Mouse (Mus musculus) kidney, postnatal 36 days (tissue): ENCODE measurements around the gene Pabpc1l.

Experiments
- DNase-seq, 2 experiments: peaks; one replicate each; pipeline ENCODE4 v3.0.0; 2021 to 2022; ENCODE audit warnings: mixed read lengths in 2 of 2

The Pabpc1l gene

GRCm38 (mm10) chr2:164025150-164025549, at the start of gene Pabpc1l:
TSS of gene Pabpc1l (plus strand) at chr2:164025450.
- no peak for DNase-seq

- DNase-seq, result no peak
These were observed 48.8 kb upstream of the Pabpc1l start for GRCm38 (mm10) chr2:163976448-163976847.

- no peak for DNase-seq
These were observed 38.0 kb upstream of the Pabpc1l start for GRCm38 (mm10) chr2:163987233-163987632.

GRCm38 (mm10) chr2:163992871-163993270, 32.4 kb upstream of the Pabpc1l start:
- DNase-seq, result no peak

GRCm38 (mm10) chr2:163994654-163994976, 30.6 kb upstream of the Pabpc1l start, which contains the start of gene Ywhab:
TSS of gene Ywhab (plus strand) at chr2:163994960.
- DNase-seq, result no peak

GRCm38 (mm10) chr2:163994977-163995862, 30.0 kb upstream of the Pabpc1l start:
- peak; percentile 96 to 98 for DNase-seq

- no peak for DNase-seq
These were observed 29.0 kb upstream of the Pabpc1l start for GRCm38 (mm10) chr2:163996275-163996674.

- DNase-seq, result no peak
These were observed 28.4 kb upstream of the Pabpc1l start for GRCm38 (mm10) chr2:163996899-163997298.

- DNase-seq, result no peak
These were observed 26.3 kb upstream of the Pabpc1l start for GRCm38 (mm10) chr2:163998981-163999380.

GRCm38 (mm10) chr2:164002637-164003036, 22.6 kb upstream of the Pabpc1l start:
- no peak for DNase-seq

GRCm38 (mm10) chr2:164004503-164004902, 20.7 kb upstream of the Pabpc1l start:
- DNase-seq, result no peak

GRCm38 (mm10) chr2:164006932-164007331, 18.3 kb upstream of the Pabpc1l start:
- peak; percentile 72 to 77 for DNase-seq

GRCm38 (mm10) chr2:164007547-164007946, 17.7 kb upstream of the Pabpc1l start:
- DNase-seq, result no peak

- no peak for DNase-seq
These were observed 17.2 kb upstream of the Pabpc1l start for GRCm38 (mm10) chr2:164007987-164008545.

GRCm38 (mm10) chr2:164009227-164009626, 16.0 kb upstream of the Pabpc1l start:
- peak in 1 of 2 experiments; percentile 40 for DNase-seq

- no peak for DNase-seq
These were observed 14.8 kb upstream of the Pabpc1l start for GRCm38 (mm10) chr2:164010496-164010895.

- DNase-seq, result no peak
These were observed 14.3 kb upstream of the Pabpc1l start for GRCm38 (mm10) chr2:164010944-164011343.

GRCm38 (mm10) chr2:164015304-164015703, 9.9 kb upstream of the Pabpc1l start:
- DNase-seq, result no peak

- DNase-seq, result no peak
These were observed 6.3 kb upstream of the Pabpc1l start for GRCm38 (mm10) chr2:164018910-164019309.

- DNase-seq, result no peak
These were observed 5.3 kb upstream of the Pabpc1l start for GRCm38 (mm10) chr2:164019943-164020342.

GRCm38 (mm10) chr2:164022104-164022503, 3.1 kb upstream of the Pabpc1l start:
- no peak for DNase-seq

GRCm38 (mm10) chr2:164031147-164031546, 5.9 kb downstream of the Pabpc1l start:
- DNase-seq, result no peak

- DNase-seq, result no peak
These were observed 7.7 kb downstream of the Pabpc1l start for GRCm38 (mm10) chr2:164032973-164033372.

- DNase-seq, result no peak
These were observed 11.3 kb downstream of the Pabpc1l start for GRCm38 (mm10) chr2:164036520-164037019.
